8 mouse cellular contexts compared by ENCODE assay signal in the genomic region with DNA sequence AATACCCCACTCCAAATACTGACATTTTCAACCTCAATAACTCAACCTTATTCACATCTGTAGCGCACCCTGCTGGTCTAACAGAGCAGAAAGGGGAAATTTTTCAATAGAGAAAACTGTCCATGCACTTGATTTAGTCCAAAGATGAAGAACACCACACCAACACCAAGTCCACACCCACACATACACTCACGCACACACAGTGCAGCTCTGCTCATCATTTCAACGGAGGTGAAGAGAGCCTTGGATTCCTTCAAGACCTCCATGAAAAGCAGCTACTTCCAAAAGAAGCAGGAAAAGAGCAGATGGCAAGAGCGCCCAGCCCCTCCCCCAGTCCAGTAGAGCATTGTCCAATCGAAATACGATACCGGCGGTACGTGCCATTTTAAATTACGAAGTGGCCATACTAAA. TPM values are rescaled to one million over a fixed set of nuclear protein-coding genes. Genes with fewer than 3 reads are reported as not detected.
DNase-seq lines count a peak whose midpoint lies in the region; ATAC-seq and TF ChIP-seq lines count a peak whose summit lies in the region.

No protein-coding gene starts in this region.

- no peak for TF ChIP-seq EP300 in heart, adult 2 months (IDR thresholded peaks at IDR 0.05; ENCODE audit: insufficient read depth, low read depth, low read length)

- no peak for ATAC-seq in embryonic facial prominence, embryonic 11.5 days (replicated peaks; ENCODE audit: insufficient number of reproducible peaks, low FRiP score, low TSS enrichment, low read depth)
- ATAC-seq in midbrain, embryonic 11.5 days (ENCODE audit: low FRiP score): 0 out of 2 replicates have a peak, but pooled peaks have one; percentile 15

- no peaks in the 10 kb centered on the region for H3K9me3 ChIP-seq in embryonic facial prominence, embryonic 11.5 days (replicated peaks; ENCODE audit: control insufficient read depth, low read length)
- H3K9me3 ChIP-seq in limb, embryonic 10.5 days (replicated peaks): no peaks in the 10 kb centered on the region
- no peaks in the 10 kb centered on the region for H3K9me3 ChIP-seq in midbrain, embryonic 11.5 days (ENCODE audit: control insufficient read depth, low read length)

- H3K9ac ChIP-seq in embryonic facial prominence, embryonic 11.5 days (replicated peaks; ENCODE audit: low read length): no peak overlapping the region
- H3K9ac ChIP-seq in heart, adult 2 months (ENCODE audit: low read depth, low read length): no peak overlapping the region
- no peak overlapping the region; the same call in 1 of the 2 replicates for H3K9ac ChIP-seq in midbrain, embryonic 11.5 days (ENCODE audit: low read length)

- H3K27ac ChIP-seq in embryonic facial prominence, embryonic 11.5 days (replicated peaks; ENCODE audit: low read depth, low read length): no peak overlapping the region
- peak overlapping the region; percentile 97 for H3K27ac ChIP-seq in heart, adult 2 months
- H3K27ac ChIP-seq in limb, embryonic 10.5 days: peak overlapping the region; percentile 92
- H3K27ac ChIP-seq in midbrain, embryonic 11.5 days (ENCODE audit: low read depth, low read length): no peak overlapping the region
- peak overlapping the region; percentile 95 for H3K27ac ChIP-seq in small intestine, adult 2 months (ENCODE audit: insufficient read depth, low read depth, low read length)

- 9% methylated on average over 10 of the region's 10 CpGs for WGBS in embryonic facial prominence, embryonic 11.5 days
- 5% methylated on average over 10 of the region's 10 CpGs for WGBS in heart, adult 2 months
- WGBS in limb, embryonic 10.5 days: 16% methylated on average over 10 of the region's 10 CpGs
- 9% methylated on average over 10 of the region's 10 CpGs for WGBS in midbrain, embryonic 11.5 days
- WGBS in small intestine, adult 2 months: 2% methylated on average over 10 of the region's 10 CpGs

- no peaks in the 10 kb centered on the region for H3K36me3 ChIP-seq in embryonic facial prominence, embryonic 11.5 days (replicated peaks; ENCODE audit: control insufficient read depth, insufficient read depth, low read depth, low read length)
- H3K36me3 ChIP-seq in heart, adult 2 months (ENCODE audit: control insufficient read depth, insufficient read depth, low read length): no peaks in the 10 kb centered on the region; the same call in 1 of the 2 replicates
- no peaks in the 10 kb centered on the region for H3K36me3 ChIP-seq in limb, embryonic 10.5 days
- no peaks in the 10 kb centered on the region for H3K36me3 ChIP-seq in midbrain, embryonic 11.5 days (ENCODE audit: control insufficient read depth, insufficient read depth, low read length)
- no peaks in the 10 kb centered on the region for H3K36me3 ChIP-seq in small intestine, adult 2 months (ENCODE audit: control insufficient read depth, insufficient read depth, low read length)

- peak; percentile 73 for TF ChIP-seq CTCF in heart, adult 2 months (IDR thresholded peaks at IDR 0.05)
- no peak for TF ChIP-seq CTCF in small intestine, adult 2 months (IDR thresholded peaks at IDR 0.05; ENCODE audit: extremely low read depth, insufficient read length, insufficient replicate concordance, low read depth, low read length)

- H3K4me2 ChIP-seq in embryonic facial prominence, embryonic 11.5 days (ENCODE audit: low read depth, low read length): peak overlapping the region; percentile 72
- H3K4me2 ChIP-seq in midbrain, embryonic 11.5 days: peak overlapping the region; percentile 76

- intact Hi-C loops in heart, adult 2 months (cut with DNase I): loop anchor here (5.0 kb wide), 3 partner anchors 137 to 733 kb away; a partner anchor contains a TSS

- peak overlapping the region; percentile 78 for H3K4me3 ChIP-seq in embryonic facial prominence, embryonic 11.5 days (ENCODE audit: low read depth, low read length)
- H3K4me3 ChIP-seq in heart, adult 2 months: peak overlapping the region; percentile 81
- peak overlapping the region; percentile 92 for H3K4me3 ChIP-seq in limb, embryonic 10.5 days
- H3K4me3 ChIP-seq in midbrain, embryonic 11.5 days (ENCODE audit: low read depth, low read length): peak overlapping the region; percentile 87
- H3K4me3 ChIP-seq in small intestine, adult 2 months (ENCODE audit: low read depth, low read length): peak overlapping the region; percentile 96

- peak; percentile 87 for DNase-seq in 3T3-L1 (ENCODE audit: low read depth, low spot score)
- peak; percentile 60 for DNase-seq in adrenal gland, adult 2 months
- peak; percentile 76 for DNase-seq in embryonic facial prominence, embryonic 11.5 days (ENCODE audit: low spot score)
- DNase-seq in heart, adult 2 months: peak; percentile 51 to 55
- DNase-seq in kidney, adult 18-20 months: peak; percentile 63
- peak; percentile 69 for DNase-seq in limb, embryonic 10.5 days (ENCODE audit: low spot score)
- DNase-seq in midbrain, embryonic 11.5 days (ENCODE audit: low spot score, missing footprints): peak; percentile 95

- no peak for TF ChIP-seq POLR2A in heart, adult 2 months (IDR thresholded peaks at IDR 0.05; ENCODE audit: insufficient read depth, low read depth, low read length)
- no peak for TF ChIP-seq POLR2A in small intestine, adult 2 months (IDR thresholded peaks at IDR 0.05; ENCODE audit: low read depth, low read length)

- H3K4me1 ChIP-seq in embryonic facial prominence, embryonic 11.5 days (ENCODE audit: control insufficient read depth, insufficient read depth, low read length): no peaks in the 10 kb centered on the region
- peaks cover 11% of the 10 kb centered on the region for H3K4me1 ChIP-seq in heart, adult 2 months (ENCODE audit: control insufficient read depth, insufficient read depth, low read length)
- peaks cover 25% of the 10 kb centered on the region for H3K4me1 ChIP-seq in limb, embryonic 10.5 days
- H3K4me1 ChIP-seq in midbrain, embryonic 11.5 days (ENCODE audit: control insufficient read depth, insufficient read depth, low read length): peaks cover 5% of the 10 kb centered on the region; the same call in 1 of the 2 replicates
- peaks cover 23% of the 10 kb centered on the region for H3K4me1 ChIP-seq in small intestine, adult 2 months (ENCODE audit: control insufficient read depth, insufficient read depth, insufficient read length, low read length)

- peaks cover 9% of the 10 kb centered on the region for H3K79me2 ChIP-seq in heart, adult 2 months (replicated peaks; ENCODE audit: control insufficient read depth, insufficient read depth, low read length)

- no peaks in the 10 kb centered on the region for H3K27me3 ChIP-seq in embryonic facial prominence, embryonic 11.5 days (ENCODE audit: control insufficient read depth, insufficient read depth, low read length)
- H3K27me3 ChIP-seq in heart, adult 2 months (ENCODE audit: control insufficient read depth, insufficient read depth, low read length): no peaks in the 10 kb centered on the region
- H3K27me3 ChIP-seq in limb, embryonic 10.5 days (ENCODE audit: low read depth, poor library complexity, severe bottlenecking): peaks cover 9% of the 10 kb centered on the region; the same call in 1 of the 2 replicates
- H3K27me3 ChIP-seq in midbrain, embryonic 11.5 days (ENCODE audit: control insufficient read depth, insufficient read depth, low read length): no peaks in the 10 kb centered on the region
- no peaks in the 10 kb centered on the region for H3K27me3 ChIP-seq in small intestine, adult 2 months (ENCODE audit: control insufficient read depth, insufficient read depth, low read length)

RNA-seq across cellular contexts. Expression of a gene that starts 1.5 kb away (rescaled TPM):
- total RNA-seq in adrenal gland, adult 2 months (2021): 10 to 100 TPM; 46.7 to 79.2 TPM
- 12.3 and 15.0 TPM in 2 replicates for polyA plus RNA-seq in adrenal gland, adult 2 months (2012; rRNA removed)
- 90.0 and 98.5 TPM in 2 replicates for polyA plus RNA-seq in embryonic facial prominence, embryonic 11.5 days (2014; fragmentation: Nextera tagmentation; extraction: Ambion mirVana)
- 10 to 100 TPM; 24.2 to 24.3 TPM for total RNA-seq in heart, adult 2 months (2021)
- 27.5 and 47.0 TPM in 2 replicates for polyA plus RNA-seq in heart, adult 2 months (2012; rRNA removed)
- 61.9 and 71.3 TPM in 2 replicates for polyA plus RNA-seq in limb, embryonic 10.5 days (2016; fragmentation: Nextera tagmentation; extraction: Ambion mirVana)
- polyA plus RNA-seq in midbrain, embryonic 11.5 days (2014; fragmentation: Nextera tagmentation; extraction: Ambion mirVana): 82.2 and 87.5 TPM in 2 replicates
- polyA plus RNA-seq in small intestine, adult 2 months (2012; rRNA removed): 13.1 and 23.2 TPM in 2 replicates

RNA-seq across cellular contexts. Expression of a gene that starts 28.5 kb away (rescaled TPM):
- total RNA-seq in adrenal gland, adult 2 months (2021): 10 to 100 TPM; 65.7 to 82.2 TPM
- 1.3 TPM in 2 replicates for polyA plus RNA-seq in adrenal gland, adult 2 months (2012; rRNA removed)
- 285 and 309 TPM in 2 replicates for polyA plus RNA-seq in embryonic facial prominence, embryonic 11.5 days (2014; fragmentation: Nextera tagmentation; extraction: Ambion mirVana)
- total RNA-seq in heart, adult 2 months (2021): 10 to 100 TPM; 51.6 to 52.8 TPM
- 9.4 and 17.3 TPM in 2 replicates for polyA plus RNA-seq in heart, adult 2 months (2012; rRNA removed)
- 278 and 326 TPM in 2 replicates for polyA plus RNA-seq in limb, embryonic 10.5 days (2016; fragmentation: Nextera tagmentation; extraction: Ambion mirVana)
- 276 and 303 TPM in 2 replicates for polyA plus RNA-seq in midbrain, embryonic 11.5 days (2014; fragmentation: Nextera tagmentation; extraction: Ambion mirVana)
- 0.39 and 0.98 TPM in 2 replicates for polyA plus RNA-seq in small intestine, adult 2 months (2012; rRNA removed)

RNA-seq across cellular contexts. Expression of a gene that starts 40.2 kb away (rescaled TPM):
- total RNA-seq in adrenal gland, adult 2 months (2021): 10 to 100 TPM; 33.2 to 72.4 TPM
- 25.9 and 38.3 TPM in 2 replicates for polyA plus RNA-seq in adrenal gland, adult 2 months (2012; rRNA removed)
- 33.6 and 33.9 TPM in 2 replicates for polyA plus RNA-seq in embryonic facial prominence, embryonic 11.5 days (2014; fragmentation: Nextera tagmentation; extraction: Ambion mirVana)
- total RNA-seq in heart, adult 2 months (2021): 10 to 100 TPM; 13.0 to 14.8 TPM
- 11.2 and 17.8 TPM in 2 replicates for polyA plus RNA-seq in heart, adult 2 months (2012; rRNA removed)
- 27.9 and 33.4 TPM in 2 replicates for polyA plus RNA-seq in limb, embryonic 10.5 days (2016; fragmentation: Nextera tagmentation; extraction: Ambion mirVana)
- 27.3 and 31.0 TPM in 2 replicates for polyA plus RNA-seq in midbrain, embryonic 11.5 days (2014; fragmentation: Nextera tagmentation; extraction: Ambion mirVana)
- 29.7 and 39.1 TPM in 2 replicates for polyA plus RNA-seq in small intestine, adult 2 months (2012; rRNA removed)

Comparison
In these comparisons a context has a peak if more than half of its experiments do, and no peak if none do; other contexts are left out.
1. H3K27ac ChIP-seq: peak in heart, adult 2 months (single experiment), limb, embryonic 10.5 days (single experiment) and small intestine, adult 2 months (single experiment); none in embryonic facial prominence, embryonic 11.5 days (single experiment) and midbrain, embryonic 11.5 days (single experiment).
2. RNA of a gene that starts 28.5 kb away (polyA plus RNA-seq): 285 to 309 TPM in embryonic facial prominence, embryonic 11.5 days, 278 to 326 TPM in limb, embryonic 10.5 days and 276 to 303 TPM in midbrain, embryonic 11.5 days; 9.4 to 17.3 TPM in heart, adult 2 months, 1.3 TPM in adrenal gland, adult 2 months and 0.39 to 0.98 TPM in small intestine, adult 2 months; every median in the first group is over 10 times any median in the second.
3. Peak in every context shown above with its lines, with median percentiles within 50 percentile points of each other: DNase-seq and H3K4me3 ChIP-seq.